Mouse (Mus musculus) embryonic facial prominence, embryonic 15.5 days (tissue): ENCODE measurements around the gene Nup85. TPM values are rescaled to one million over a fixed set of nuclear protein-coding genes. Genes with fewer than 3 reads are reported as not detected.

Source experiments
- ATAC-seq: fragments of 200-750 bp; cut with Nextera tagmentation; 2 replicates; pipeline ENCODE4 v1.8.0; 2017; ENCODE audit warnings: low read depth, moderate TSS enrichment; ENCODE audit not compliant: insufficient number of reproducible peaks, low FRiP score, low TSS enrichment
- H3K27ac ChIP-seq: fragments of 300-500 bp; sonication (generic); replicated peaks from 2 replicates; pipeline ENCODE4 v1.5.1; 2015; ENCODE audit warnings: mild to moderate bottlenecking, inconsistent platforms
- H3K27me3 ChIP-seq: fragments of 300-500 bp; sonication (generic); 2 replicates; pipeline ENCODE4 v1.6.1; 2015; ENCODE audit warnings: inconsistent platforms
- H3K36me3 ChIP-seq: fragments of 300-500 bp; sonication (generic); 2 replicates; pipeline ENCODE4 v1.6.1; 2015; ENCODE audit warnings: mild to moderate bottlenecking, inconsistent platforms
- H3K4me1 ChIP-seq: fragments of 300-500 bp; sonication (generic); 2 replicates; pipeline ENCODE4 v1.6.1; 2015; ENCODE audit warnings: inconsistent platforms
- H3K4me2 ChIP-seq: fragments of 300-500 bp; sonication (generic); replicated peaks from 2 replicates; pipeline ENCODE4 v1.6.1; 2015; ENCODE audit warnings: mild to moderate bottlenecking, inconsistent platforms
- H3K4me3 ChIP-seq: fragments of 300-500 bp; sonication (generic); replicated peaks from 2 replicates; pipeline ENCODE4 v1.5.1; 2015; ENCODE audit warnings: mild to moderate bottlenecking, inconsistent platforms
- H3K9ac ChIP-seq: fragments of 300-500 bp; sonication (generic); 2 replicates; pipeline ENCODE4 v1.6.1; 2015; ENCODE audit warnings: inconsistent platforms
- H3K9me3 ChIP-seq: fragments of 300-500 bp; sonication (generic); replicated peaks from 2 replicates; pipeline ENCODE4 v1.6.1; 2016; ENCODE audit warnings: inconsistent platforms
- WGBS: fragments of 180-500 bp; shearing (Covaris S2); methylation state at CpG from one replicate; pipeline ENCODE4 v1.1.7; 2015; 5-methylcytosine and 5-hydroxymethylcytosine counted together
- polyA plus RNA-seq: library from polyadenylated mRNA; unstranded; fragments of >200 nt; fragmentation: Nextera tagmentation; extraction: Ambion mirVana; gene quantifications from 2 replicates; pipeline ENCODE4 v1.2.1, GENCODE M21; 2015

The Nup85 gene
- polyA plus RNA-seq, 1 experiment from 2014 or later, result 156 TPM

GRCm38 (mm10) chr11:115584376-115585073, 20.3 kb downstream of the Nup85 start:
- Histone ChIP-seq H3K4me2 (no peak overlapping the region), H3K4me3 (no peak overlapping the region), H3K27ac (no peak overlapping the region), H3K9me3 (no peaks in the 10 kb centered on the region), H3K9ac (no peak overlapping the region), H3K4me1 (no peaks in the 10 kb centered on the region), H3K36me3 (peaks cover 94% of the 10 kb centered on the region), H3K27me3 (no peaks in the 10 kb centered on the region)
- WGBS, result 86% methylated on average over 10 of the region's 10 CpGs
- no peak for ATAC-seq

- Histone ChIP-seq H3K9ac (no peak overlapping the region), H3K36me3 (peaks cover 95% of the 10 kb centered on the region), H3K27me3 (no peaks in the 10 kb centered on the region), H3K4me3 (no peak overlapping the region), H3K27ac (no peak overlapping the region), H3K9me3 (no peaks in the 10 kb centered on the region), H3K4me1 (no peaks in the 10 kb centered on the region), H3K4me2 (no peak overlapping the region)
- whole genome bisulfite sequencing, result 89% methylated on average over 7 of the region's 7 CpGs
- ATAC-seq, result no peak
These were observed 21.4 kb downstream of the Nup85 start for GRCm38 (mm10) chr11:115585573-115586100.

GRCm38 (mm10) chr11:115586403-115586802, 22.2 kb downstream of the Nup85 start:
- ATAC-seq, result no peak
- WGBS, result 92% methylated on average over 9 of the region's 9 CpGs
- peaks cover 95% of the 10 kb centered on the region for H3K36me3 ChIP-seq

GRCm38 (mm10) chr11:115587984-115588383, 23.8 kb downstream of the Nup85 start:
- no peaks in the 10 kb centered on the region for H3K4me1 ChIP-seq
- no peaks in the 10 kb centered on the region for H3K27me3 ChIP-seq
- no peaks in the 10 kb centered on the region for H3K9me3 ChIP-seq
- no peak overlapping the region for H3K27ac ChIP-seq
- H3K9ac ChIP-seq, result no peak overlapping the region
- H3K4me3 ChIP-seq, result no peak overlapping the region
- 79% methylated on average over 9 of the region's 9 CpGs for WGBS
- ATAC-seq, result no peak
- H3K36me3 ChIP-seq, result peaks cover 95% of the 10 kb centered on the region
- no peak overlapping the region for H3K4me2 ChIP-seq

More at GRCm38 (mm10) chr11:115586403-115586802, 22.2 kb downstream of the Nup85 start:
- Histone ChIP-seq H3K27me3 (no peaks in the 10 kb centered on the region), H3K4me2 (no peak overlapping the region), H3K4me3 (no peak overlapping the region), H3K9me3 (no peaks in the 10 kb centered on the region), H3K9ac (no peak overlapping the region), H3K27ac (no peak overlapping the region), H3K4me1 (no peaks in the 10 kb centered on the region)

GRCm38 (mm10) chr11:115590526-115591075, 26.4 kb downstream of the Nup85 start:
- ATAC-seq, result no peak; the same call in 1 of the 2 replicates
- no peak overlapping the region for H3K27ac ChIP-seq
- H3K27me3 ChIP-seq, result no peaks in the 10 kb centered on the region
- WGBS, result 82% methylated on average over 2 of the region's 2 CpGs
- no peak overlapping the region for H3K4me3 ChIP-seq
- no peak overlapping the region for H3K9ac ChIP-seq
- no peaks in the 10 kb centered on the region for H3K9me3 ChIP-seq
- H3K4me2 ChIP-seq, result no peak overlapping the region
- H3K4me1 ChIP-seq, result no peaks in the 10 kb centered on the region
- peaks cover 92% of the 10 kb centered on the region for H3K36me3 ChIP-seq

- no peak overlapping the region for H3K4me3 ChIP-seq
- no peak overlapping the region for H3K27ac ChIP-seq
- H3K9me3 ChIP-seq, result no peaks in the 10 kb centered on the region
- H3K36me3 ChIP-seq, result peaks cover 75% of the 10 kb centered on the region
- ATAC-seq, result no peak
- no peak overlapping the region for H3K4me2 ChIP-seq
- no peaks in the 10 kb centered on the region for H3K4me1 ChIP-seq
- no peak overlapping the region for H3K9ac ChIP-seq
- H3K27me3 ChIP-seq, result no peaks in the 10 kb centered on the region
- WGBS, result 93% methylated on average over 3 of the region's 3 CpGs
These were observed 31.0 kb downstream of the Nup85 start for GRCm38 (mm10) chr11:115595209-115595608.

GRCm38 (mm10) chr11:115598309-115598708, 34.1 kb downstream of the Nup85 start:
- no peaks in the 10 kb centered on the region for H3K9me3 ChIP-seq
- no peak overlapping the region for H3K27ac ChIP-seq
- H3K27me3 ChIP-seq, result no peaks in the 10 kb centered on the region
- H3K4me2 ChIP-seq, result no peak overlapping the region
- no peak overlapping the region for H3K4me3 ChIP-seq
- WGBS, result 92% methylated on average over 4 of the region's 4 CpGs
- no peak for ATAC-seq
- H3K4me1 ChIP-seq, result peaks cover 18% of the 10 kb centered on the region
- peaks cover 45% of the 10 kb centered on the region for H3K36me3 ChIP-seq
- H3K9ac ChIP-seq, result no peak overlapping the region

GRCm38 (mm10) chr11:115599722-115600121, 35.5 kb downstream of the Nup85 start:
- Histone ChIP-seq H3K4me3 (no peak overlapping the region), H3K27me3 (no peaks in the 10 kb centered on the region), H3K36me3 (peaks cover 31% of the 10 kb centered on the region), H3K9me3 (no peaks in the 10 kb centered on the region), H3K4me2 (no peak overlapping the region), H3K4me1 (peaks cover 21% of the 10 kb centered on the region), H3K27ac (no peak overlapping the region), H3K9ac (no peak overlapping the region)
- ATAC-seq, result no peak
- WGBS, result 94% methylated on average over 7 of the region's 7 CpGs

GRCm38 (mm10) chr11:115600743-115601142, 36.5 kb downstream of the Nup85 start:
- no peak overlapping the region for H3K4me3 ChIP-seq
- no peaks in the 10 kb centered on the region for H3K27me3 ChIP-seq
- no peak overlapping the region for H3K9ac ChIP-seq
- 97% methylated on average over 15 of the region's 15 CpGs for WGBS
- peaks cover 28% of the 10 kb centered on the region for H3K36me3 ChIP-seq
- no peak for ATAC-seq
- H3K27ac ChIP-seq, result no peak overlapping the region
- H3K4me2 ChIP-seq, result no peak overlapping the region
- H3K9me3 ChIP-seq, result no peaks in the 10 kb centered on the region
- H3K4me1 ChIP-seq, result peaks cover 32% of the 10 kb centered on the region

GRCm38 (mm10) chr11:115601174-115601573, 36.9 kb downstream of the Nup85 start:
- Histone ChIP-seq H3K4me2 (no peak overlapping the region), H3K27ac (no peak overlapping the region), H3K9me3 (no peaks in the 10 kb centered on the region), H3K27me3 (no peaks in the 10 kb centered on the region), H3K4me1 (peaks cover 33% of the 10 kb centered on the region), H3K9ac (no peak overlapping the region), H3K4me3 (no peak overlapping the region), H3K36me3 (peaks cover 28% of the 10 kb centered on the region)
- no peak for ATAC-seq
- 89% methylated on average over 4 of the region's 4 CpGs for WGBS

GRCm38 (mm10) chr11:115603128-115603475, 38.9 kb downstream of the Nup85 start:
- peak overlapping the region; percentile 90 for H3K9ac ChIP-seq
- H3K4me1 ChIP-seq, result peaks cover 33% of the 10 kb centered on the region
- H3K9me3 ChIP-seq, result no peaks in the 10 kb centered on the region
- H3K27ac ChIP-seq, result peak overlapping the region; percentile 95
- no peaks in the 10 kb centered on the region for H3K27me3 ChIP-seq
- no peak for ATAC-seq
- H3K4me2 ChIP-seq, result peak overlapping the region; percentile 90
- WGBS, result 4% methylated on average over 15 of the region's 15 CpGs
- peak overlapping the region; percentile 99 for H3K4me3 ChIP-seq
- peaks cover 29% of the 10 kb centered on the region for H3K36me3 ChIP-seq
